Mouse (Mus musculus) adrenal gland, adult 2 months (tissue): Measurements from ENCODE around the gene Pdzrn3. TPM values are rescaled to one million over a fixed set of nuclear protein-coding genes. Genes with fewer than 3 reads are reported as not detected.

ENCODE experiments used
- DNase-seq: peaks from one replicate; pipeline ENCODE4 v3.0.0; 2021
- polyA plus RNA-seq: library from polyadenylated mRNA; depleted of rRNA; stranded (reverse); fragments of >200 nt; gene quantifications from 2 replicates; pipeline ENCODE4 v1.2.3, GENCODE M21; 2012
- total RNA-seq, 2 experiments: library from RNA; stranded (reverse); gene quantifications; 2 replicates each; pipeline ENCODE4 v1.2.3; 2021

Gene Pdzrn3
- total and polyA plus RNA-seq, 3 experiments: 20.4 to 31.9 (median 23.3) TPM

DNA sequence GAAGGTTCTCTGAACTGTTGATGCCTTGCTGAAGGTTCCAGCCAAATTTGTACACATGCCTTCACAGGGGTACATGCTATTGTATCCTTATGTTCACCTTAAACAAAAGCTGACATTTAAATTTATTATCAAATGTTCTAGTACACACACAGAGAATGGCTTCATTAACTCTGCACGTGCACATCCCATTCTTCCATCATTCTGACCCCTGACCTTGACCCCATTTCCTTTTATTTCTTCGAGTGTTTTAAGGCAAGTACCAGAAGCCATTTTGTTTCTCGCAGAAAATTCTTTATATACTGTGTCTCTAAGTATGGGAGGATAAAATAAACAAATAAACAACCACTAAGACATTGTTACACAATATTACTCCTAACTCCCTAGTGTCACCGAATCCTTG lies 123.0 kb downstream of the Pdzrn3 start:
- DNase-seq: no peak

DNA sequence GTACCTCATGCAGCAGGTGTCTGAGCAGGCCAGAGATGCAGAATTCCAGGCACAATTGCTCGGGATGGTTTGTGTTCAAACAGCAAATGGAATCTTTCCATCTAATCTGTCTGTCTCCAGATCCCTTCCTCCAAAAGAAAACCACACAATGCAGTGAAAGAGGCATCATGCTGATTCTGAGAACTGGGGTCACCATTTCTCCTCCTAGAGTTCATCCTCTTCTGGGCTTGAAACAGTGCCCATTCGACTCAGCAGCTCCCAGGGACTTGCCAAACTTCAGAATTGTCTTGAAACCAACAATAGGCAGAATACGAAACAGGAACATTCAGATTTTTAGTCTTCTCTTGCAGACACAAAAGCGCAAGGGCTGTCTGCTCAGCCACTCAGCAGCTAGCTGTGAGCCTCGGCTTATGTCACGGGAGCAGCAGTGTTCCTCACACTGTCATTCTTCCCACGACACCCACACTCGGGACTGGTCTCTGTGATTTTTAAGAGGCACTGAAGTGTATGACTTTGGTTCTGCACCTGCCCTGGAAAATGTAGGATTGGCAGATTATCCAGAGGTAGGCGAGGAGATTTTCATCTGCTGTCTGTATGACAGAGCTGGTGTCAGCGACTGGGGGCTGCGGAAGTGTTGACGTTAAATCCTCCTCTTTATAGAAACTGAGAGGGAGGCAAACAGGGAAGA lies 125.6 kb downstream of the Pdzrn3 start:
- DNase-seq: no peak

- DNase-seq: peak; percentile 74
These were observed 126.5 kb downstream of the Pdzrn3 start for GRCm38 (mm10) chr6:101251160-101251559.

- DNase-seq: no peak
These were observed 131.6 kb downstream of the Pdzrn3 start for GRCm38 (mm10) chr6:101246137-101246536.

- no peak for DNase-seq
These were observed 133.3 kb downstream of the Pdzrn3 start for GRCm38 (mm10) chr6:101244355-101244754.

DNA sequence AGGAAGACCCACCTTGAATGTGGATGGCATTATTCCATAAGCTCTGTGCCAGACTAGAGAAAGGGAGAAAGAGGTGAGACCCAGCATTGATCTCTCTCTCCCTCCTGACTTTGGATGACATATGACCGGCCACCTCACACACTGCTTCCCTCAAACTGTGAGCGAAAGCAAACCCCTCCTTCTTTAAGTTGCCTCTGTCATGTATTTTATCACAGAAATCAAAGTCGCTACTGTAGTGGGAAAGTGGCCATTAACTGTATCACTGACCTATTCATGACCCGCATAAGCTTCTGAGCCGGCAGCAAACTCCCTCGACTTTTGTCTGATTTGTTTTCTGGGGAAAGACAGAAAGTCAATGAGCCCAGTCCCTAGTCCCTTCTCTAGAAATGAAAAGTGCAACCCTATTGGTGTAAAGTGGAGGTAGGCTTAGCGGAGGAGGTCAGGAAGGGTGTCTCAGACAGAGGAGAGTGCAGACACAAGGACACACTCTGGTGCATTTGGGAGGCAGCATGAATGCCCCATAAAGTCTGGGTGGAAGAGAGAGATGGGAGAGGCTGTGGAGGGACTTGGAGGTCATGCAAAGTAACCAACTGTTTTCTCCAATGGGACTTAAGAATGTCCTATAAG lies 134.4 kb downstream of the Pdzrn3 start:
- DNase-seq: no peak

DNA sequence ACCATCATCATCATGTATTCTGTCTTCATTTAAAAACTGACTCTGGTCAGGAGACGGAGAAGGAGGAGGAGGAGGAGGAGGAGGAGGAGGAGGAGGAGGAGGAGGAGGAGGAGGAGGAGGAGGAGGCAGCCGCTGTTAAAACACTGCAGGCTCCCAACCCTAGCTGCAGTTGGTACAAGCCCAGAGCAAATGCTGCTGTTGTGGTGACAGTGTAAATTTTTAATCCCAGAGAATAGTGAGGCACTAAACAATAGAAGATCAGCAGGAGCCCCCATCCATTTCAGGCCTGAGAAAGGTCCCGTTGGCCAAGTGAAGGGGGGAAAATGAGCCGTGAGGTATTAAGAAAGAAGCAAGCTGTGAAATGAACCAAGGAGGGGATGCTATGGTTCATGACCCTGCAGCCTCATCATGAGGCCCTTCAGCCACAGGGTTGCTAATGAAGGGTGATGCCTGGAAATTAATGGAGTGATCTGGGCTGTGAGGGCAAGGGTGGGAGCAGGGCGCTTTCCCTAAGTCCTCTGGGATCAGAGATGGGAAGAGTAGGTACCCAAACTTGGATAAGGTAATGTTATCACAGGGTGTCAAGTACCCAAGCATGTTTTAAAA lies 141.0 kb downstream of the Pdzrn3 start:
- DNase-seq: no peak

- no peak for DNase-seq
These were observed 141.5 kb downstream of the Pdzrn3 start for GRCm38 (mm10) chr6:101236230-101236629.

DNA sequence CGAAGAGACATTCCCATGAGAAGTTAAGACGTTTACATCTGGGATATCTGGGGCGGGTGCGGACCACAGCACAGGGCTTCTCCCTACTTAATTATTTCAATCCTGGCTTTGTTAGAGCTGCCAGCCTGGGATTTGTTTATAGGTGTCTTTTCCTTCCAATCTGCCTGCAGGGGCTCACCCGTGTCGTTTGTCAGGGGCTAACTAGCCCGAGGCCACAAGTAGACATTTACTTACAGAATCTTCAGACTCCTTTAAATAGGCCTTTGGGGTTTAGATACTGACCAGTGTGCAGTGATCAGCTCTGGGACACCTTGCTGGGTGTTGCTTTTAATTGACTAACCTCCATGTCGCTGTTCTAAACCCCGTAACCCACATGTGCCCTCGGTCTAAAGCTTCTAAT lies 143.3 kb downstream of the Pdzrn3 start:
- no peak for DNase-seq

GRCm38 (mm10) chr6:101233680-101234079 lies 144.0 kb downstream of the Pdzrn3 start:
- DNase-seq: no peak

DNA sequence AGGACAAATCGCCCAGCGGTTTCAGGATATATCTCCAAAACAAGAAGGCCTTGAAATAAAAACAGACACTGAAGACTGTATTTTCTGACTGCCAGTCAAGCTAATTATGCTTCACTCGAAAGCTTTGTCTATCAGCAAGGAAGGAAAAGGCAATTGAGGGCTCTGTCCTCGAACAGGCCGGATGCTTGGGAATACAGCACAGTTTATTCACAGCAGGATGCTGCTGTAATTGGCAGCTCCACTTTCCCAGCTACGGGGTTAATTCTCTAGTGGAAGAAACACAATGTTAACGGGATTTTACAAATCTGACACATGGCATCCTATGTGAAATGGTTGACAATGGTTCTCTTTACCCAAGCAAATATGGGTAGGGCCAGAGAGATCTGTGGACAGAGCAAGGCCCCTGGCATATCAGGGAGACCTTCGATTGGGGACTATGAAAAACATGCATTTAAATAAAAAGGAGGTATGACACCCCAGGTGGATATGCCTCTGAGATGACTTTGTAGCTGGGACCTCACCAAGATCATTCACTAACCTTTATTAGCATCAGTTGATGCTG lies 150.3 kb downstream of the Pdzrn3 start:
- DNase-seq: no peak

DNA sequence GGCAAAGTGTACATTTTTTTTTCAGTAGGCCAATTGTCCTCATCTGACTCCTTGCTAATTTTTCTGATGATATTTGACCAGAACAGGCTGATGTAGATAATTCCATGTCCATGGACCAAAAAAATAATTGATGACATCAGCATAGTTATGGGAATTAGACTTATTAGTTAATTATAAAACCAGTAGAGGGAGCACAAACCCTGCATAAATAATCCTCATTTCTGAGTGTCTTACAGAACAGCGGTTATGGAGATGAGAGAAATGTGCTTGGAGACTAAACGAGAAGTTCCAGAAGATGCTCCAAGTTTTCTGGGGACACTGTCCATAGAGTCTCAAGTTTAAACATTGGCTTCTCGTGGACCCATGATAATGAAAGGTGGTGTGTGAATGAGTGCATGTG lies 157.4 kb downstream of the Pdzrn3 start:
- no peak for DNase-seq

- no peak for DNase-seq
These were observed 158.7 kb downstream of the Pdzrn3 start for GRCm38 (mm10) chr6:101219004-101219403.

GRCm38 (mm10) chr6:101218197-101218596 lies 159.5 kb downstream of the Pdzrn3 start:
- no peak for DNase-seq

DNA sequence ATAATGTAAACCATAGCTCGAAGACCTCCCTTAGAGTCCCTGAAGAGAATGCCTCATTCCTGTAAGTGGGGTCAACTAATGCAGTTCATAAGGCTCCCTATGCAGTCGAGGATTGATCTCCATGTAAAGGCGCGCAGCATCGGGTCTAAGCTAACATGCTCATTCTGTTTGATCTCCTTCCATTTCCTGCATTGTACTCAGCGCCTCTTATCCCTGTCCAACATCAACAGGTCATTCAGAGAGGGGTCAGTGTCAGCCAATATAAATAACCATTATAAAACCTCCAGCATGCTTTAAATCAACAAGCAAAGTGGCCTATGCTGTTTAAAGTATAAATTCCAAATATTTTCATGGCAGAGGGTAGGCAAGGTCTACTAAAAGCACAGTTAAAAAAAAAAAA lies 159.9 kb downstream of the Pdzrn3 start:
- no peak for DNase-seq

DNA sequence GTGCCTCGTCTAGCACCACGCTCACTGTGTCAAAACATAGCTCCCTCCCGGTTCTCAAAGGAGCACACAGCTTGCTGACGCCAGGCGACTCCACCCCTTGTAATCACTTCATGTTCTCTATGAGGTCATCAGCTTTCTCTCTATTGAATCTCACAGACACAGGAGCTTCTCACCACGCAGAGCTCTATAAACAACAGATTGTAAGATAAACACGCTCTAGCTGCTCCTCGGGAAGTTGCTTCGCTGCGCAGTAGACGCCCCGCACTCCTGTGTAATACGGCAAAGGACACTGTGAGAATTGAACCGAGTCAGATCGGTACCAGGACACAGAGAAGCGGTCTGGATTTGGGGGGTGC lies 162.3 kb downstream of the Pdzrn3 start:
- DNase-seq: no peak

DNA sequence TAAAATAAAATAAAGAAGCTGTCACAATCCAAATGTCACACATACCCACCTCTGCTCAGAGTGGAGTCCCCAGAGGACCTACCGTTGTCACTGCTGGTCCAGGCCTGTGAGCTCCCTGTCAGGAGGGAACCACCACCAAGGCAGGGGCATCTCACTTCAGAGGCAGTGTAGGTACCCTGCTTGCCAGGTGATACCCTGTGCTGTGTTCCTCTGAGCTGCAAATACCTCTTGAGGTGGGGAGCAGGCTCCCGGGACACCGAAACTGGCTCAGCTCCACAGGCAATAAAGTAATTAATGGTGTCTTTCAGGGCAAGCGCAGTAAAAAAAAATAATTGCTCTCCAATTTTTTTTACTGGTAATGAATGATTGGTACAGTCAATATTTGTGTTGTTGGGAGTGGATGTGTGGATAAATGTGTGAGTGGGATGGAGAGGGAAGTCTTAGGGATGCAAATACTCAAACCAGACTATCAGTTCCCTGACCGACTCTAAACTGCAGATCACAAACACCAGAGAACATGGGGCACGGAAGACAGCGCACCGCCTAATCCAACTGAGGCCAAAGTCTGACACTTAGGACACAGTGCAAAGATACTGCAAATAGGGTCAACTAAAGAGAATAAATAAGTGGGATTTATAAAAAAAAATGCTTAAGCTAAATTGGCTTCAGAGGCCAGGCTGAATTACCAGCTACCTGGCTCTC lies 162.8 kb downstream of the Pdzrn3 start:
- no peak for DNase-seq

- no peak for DNase-seq
These were observed 164.6 kb downstream of the Pdzrn3 start for GRCm38 (mm10) chr6:101213066-101213465.

GRCm38 (mm10) chr6:101212086-101212485 lies 165.6 kb downstream of the Pdzrn3 start:
- no peak for DNase-seq

- DNase-seq: no peak
These were observed 166.3 kb downstream of the Pdzrn3 start for GRCm38 (mm10) chr6:101211361-101211841.

DNA sequence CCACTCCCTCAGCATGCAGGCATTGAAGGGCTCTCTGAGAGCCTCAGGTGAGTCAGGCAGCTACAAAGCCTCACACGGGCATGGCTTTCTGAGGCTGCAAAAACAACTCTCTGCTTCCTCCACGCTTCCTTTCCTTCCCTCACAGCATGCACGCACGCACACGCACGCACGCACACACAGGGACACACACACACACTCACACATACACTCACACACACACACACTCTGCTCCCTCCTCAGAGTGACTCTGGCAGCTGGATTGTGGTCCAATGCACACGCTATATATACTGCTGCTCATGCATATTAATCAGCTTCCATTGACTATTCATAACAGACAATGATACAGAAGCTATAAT lies 178.8 kb downstream of the Pdzrn3 start:
- no peak for DNase-seq

GRCm38 (mm10) chr6:101198284-101198942 lies 179.3 kb downstream of the Pdzrn3 start:
- no peak for DNase-seq
